24 mouse cellular contexts compared by ENCODE assay signal in genomic region chr13:60664058-60664457, GRCm38 (mm10).
DNase-seq lines count a peak whose midpoint lies in the region; ATAC-seq and TF ChIP-seq lines count a peak whose summit lies in the region.
"Had no signal": no experiment of that assay in that cellular context is flagged by ENCODE, and none has a peak within 500 bp of the region (broad histone marks: within the 10 kb centered on the region; RNA-seq: fewer than 3 reads in every experiment).

No protein-coding gene starts in this region.

- H3K36me3 ChIP-seq in liver, adult 2 months (ENCODE audit: control insufficient read depth, insufficient read depth, low read length): 0 out of 2 replicates have a peak, but pooled peaks cover 2% of the 10 kb centered on the region
- H3K36me3 ChIP-seq in midbrain, embryonic 15.5 days (replicated peaks): no peaks in the 10 kb centered on the region
- H3K36me3 ChIP-seq in midbrain, embryonic 16.5 days (ENCODE audit: control insufficient read depth, insufficient read depth, low read length): peaks cover 4% of the 10 kb centered on the region; the same call in 1 of the 2 replicates
- H3K36me3 ChIP-seq: embryonic facial prominence, embryonic 12.5 days; heart, embryonic 13.5 days; limb, embryonic 15.5 days had no signal

- peak; percentile 33 for DNase-seq in kidney, adult 18-20 months
- DNase-seq in kidney, postnatal 25 days: no peak
- peak; percentile 73 for DNase-seq in liver, adult 2 months (ENCODE audit: extremely low read depth, low read depth, low spot score)
- no peak for DNase-seq in liver
- DNase-seq in yolk sac, embryonic 10.5 days (ENCODE audit: low spot score): peak; percentile 53
- DNase-seq in layer of hippocampus, adult 18-20 months (ENCODE audit: low spot score in 2 of 2): no peak
- DNase-seq: adrenal gland, postnatal 25 days; cerebellum, adult 11 months; cerebellum, postnatal 10 days; right cerebral cortex, postnatal 25 days; thymus, postnatal 36 days had no signal

- no peak for ATAC-seq in midbrain, embryonic 15.5 days (replicated peaks)
- no peak for ATAC-seq in midbrain, embryonic 16.5 days
- ATAC-seq: CD4-positive, CD25-positive, alpha-beta regulatory T cell, adult 4 months; forebrain, embryonic 13.5 days; inflammation-experienced regulatory T-cells, adult 6 months had no signal

- 23% methylated on average over 3 of the region's 3 CpGs for WGBS in liver, adult 2 months
- WGBS in midbrain, embryonic 15.5 days: 74% methylated on average over 3 of the region's 3 CpGs
- 67% methylated on average over 3 of the region's 3 CpGs for WGBS in midbrain, embryonic 16.5 days

- no peak overlapping the region for H3K4me2 ChIP-seq in midbrain, embryonic 15.5 days
- no peak overlapping the region for H3K4me2 ChIP-seq in midbrain, embryonic 16.5 days (ENCODE audit: low read length)
- H3K4me2 ChIP-seq: embryonic facial prominence, embryonic 12.5 days; forebrain, embryonic 13.5 days; heart, embryonic 13.5 days; hindbrain, embryonic 13.5 days; limb, embryonic 15.5 days had no signal

- no peaks in the 10 kb centered on the region for H3K27me3 ChIP-seq in liver, adult 2 months (ENCODE audit: control insufficient read depth, insufficient read depth, low read length)
- H3K27me3 ChIP-seq in midbrain, embryonic 15.5 days (replicated peaks): no peaks in the 10 kb centered on the region
- H3K27me3 ChIP-seq in midbrain, embryonic 16.5 days (ENCODE audit: control insufficient read depth, insufficient read depth, low read depth, low read length): no peaks in the 10 kb centered on the region
- H3K27me3 ChIP-seq: embryonic facial prominence, embryonic 12.5 days; forebrain, embryonic 13.5 days; heart, embryonic 13.5 days; hindbrain, embryonic 13.5 days; limb, embryonic 15.5 days had no signal

- peaks cover 55% of the 10 kb centered on the region for H3K79me2 ChIP-seq in liver, adult 2 months (ENCODE audit: control insufficient read depth, insufficient read depth, low read length)

- H3K27ac ChIP-seq in liver, adult 2 months (replicated peaks; ENCODE audit: insufficient read depth, low read depth, low read length): peak overlapping the region; percentile 67
- H3K27ac ChIP-seq in midbrain, embryonic 15.5 days: peak overlapping the region; percentile 21; the same call in 1 of the 2 replicates
- no peak overlapping the region for H3K27ac ChIP-seq in midbrain, embryonic 16.5 days (ENCODE audit: low read length)
- H3K27ac ChIP-seq: embryonic facial prominence, embryonic 12.5 days; forebrain, embryonic 13.5 days; heart, embryonic 13.5 days; limb, embryonic 15.5 days; macrophage; midbrain, embryonic 10.5 days had no signal

- H3K9me3 ChIP-seq in midbrain, embryonic 15.5 days: no peaks in the 10 kb centered on the region
- no peaks in the 10 kb centered on the region for H3K9me3 ChIP-seq in midbrain, embryonic 16.5 days (replicated peaks; ENCODE audit: control insufficient read depth, low read length, poor library complexity, severe bottlenecking)
- H3K9me3 ChIP-seq: embryonic facial prominence, embryonic 12.5 days; forebrain, embryonic 13.5 days; heart, embryonic 13.5 days; hindbrain, embryonic 13.5 days; limb, embryonic 15.5 days; midbrain, embryonic 10.5 days had no signal

- H3K4me3 ChIP-seq in liver, adult 2 months (ENCODE audit: insufficient read depth, low read depth, low read length): no peak overlapping the region
- H3K4me3 ChIP-seq in midbrain, embryonic 15.5 days: no peak overlapping the region
- H3K4me3 ChIP-seq in midbrain, embryonic 16.5 days (ENCODE audit: low read depth, low read length): no peak overlapping the region
- H3K4me3 ChIP-seq: embryonic facial prominence, embryonic 12.5 days; erythroblast, embryonic 14.5 days; forebrain, embryonic 13.5 days; heart, embryonic 13.5 days; hindbrain, embryonic 13.5 days; limb, embryonic 15.5 days; midbrain, embryonic 10.5 days; myocyte had no signal

- H3K4me1 ChIP-seq in liver, adult 2 months (ENCODE audit: control insufficient read depth, insufficient read depth, low read length): peaks cover 74% of the 10 kb centered on the region
- peaks cover 15% of the 10 kb centered on the region; the same call in 1 of the 2 replicates for H3K4me1 ChIP-seq in midbrain, embryonic 15.5 days
- H3K4me1 ChIP-seq in midbrain, embryonic 16.5 days (ENCODE audit: control insufficient read depth, insufficient read depth, low read length): peaks cover 15% of the 10 kb centered on the region

- no peak overlapping the region for H3K9ac ChIP-seq in liver, adult 2 months (ENCODE audit: low read depth, low read length)
- H3K9ac ChIP-seq in midbrain, embryonic 15.5 days: no peak overlapping the region
- H3K9ac ChIP-seq in midbrain, embryonic 16.5 days (ENCODE audit: low read depth, low read length): no peak overlapping the region
- H3K9ac ChIP-seq: embryonic facial prominence, embryonic 12.5 days; forebrain, embryonic 13.5 days; heart, embryonic 13.5 days; hindbrain, embryonic 13.5 days; limb, embryonic 15.5 days had no signal

- TF ChIP-seq POLR2A in liver, adult 2 months (IDR thresholded peaks at IDR 0.05; ENCODE audit: extremely low read depth, insufficient read depth, low read length): no peak

- TF ChIP-seq CTCF in liver, adult 2 months (IDR thresholded peaks at IDR 0.05; ENCODE audit: low read depth, low read length): no peak

Comparison
In these comparisons a context has a peak if more than half of its experiments do, and no peak if none do; other contexts are left out.
1. DNase-seq: peak in kidney, adult 18-20 months (single experiment), liver, adult 2 months (single experiment) and yolk sac, embryonic 10.5 days (single experiment); none in kidney, postnatal 25 days (0 of 2), liver (single experiment) and layer of hippocampus, adult 18-20 months (0 of 2).